Mouse (Mus musculus) ovary, postnatal 14 days (tissue): ENCODE measurements at regions not wholly inside any gene's neighbourhood (a gene's known extent, or its start where the extent isn't known, plus 50 kb on each side); places are given as distances from the start of the nearest gene placed in this dataset.

Experiments
- DNase-seq: peaks from one replicate; pipeline ENCODE4 v3.0.0; 2022; ENCODE audit warnings: low spot score

- no peak for DNase-seq
These were observed 133.6 kb downstream of the Papss1 start for GRCm38 (mm10) chr3:131698070-131698750.

- DNase-seq: peak; percentile 10
These were observed 138.6 kb downstream of the Papss1 start for GRCm38 (mm10) chr3:131703134-131703533.

GRCm38 (mm10) chr3:131713532-131713931, 149.0 kb downstream of the Papss1 start:
- no peak for DNase-seq

- no peak for DNase-seq
These were observed 154.2 kb downstream of the Papss1 start for GRCm38 (mm10) chr3:131718761-131719160.

GRCm38 (mm10) chr3:131728618-131729017, 164.1 kb downstream of the Papss1 start:
- DNase-seq: no peak

GRCm38 (mm10) chr3:131734226-131734625, 169.7 kb downstream of the Papss1 start:
- DNase-seq: no peak

GRCm38 (mm10) chr3:131737461-131737860, 172.9 kb downstream of the Papss1 start:
- DNase-seq: no peak

GRCm38 (mm10) chr3:131737953-131738598, 173.5 kb downstream of the Papss1 start:
- DNase-seq: no peak

GRCm38 (mm10) chr3:131755537-131755936, 191.0 kb downstream of the Papss1 start:
- no peak for DNase-seq

- DNase-seq: no peak
These were observed 191.6 kb downstream of the Papss1 start for GRCm38 (mm10) chr3:131756126-131756525.

GRCm38 (mm10) chr3:131769976-131770375, 205.4 kb downstream of the Papss1 start:
- DNase-seq: no peak

- no peak for DNase-seq
These were observed 205.9 kb downstream of the Papss1 start for GRCm38 (mm10) chr3:131770486-131770885.

- no peak for DNase-seq
These were observed 207.4 kb downstream of the Papss1 start for GRCm38 (mm10) chr3:131771863-131772546.

GRCm38 (mm10) chr3:131772593-131772992, 208.0 kb downstream of the Papss1 start:
- no peak for DNase-seq

GRCm38 (mm10) chr3:131775431-131775830, 210.9 kb downstream of the Papss1 start:
- no peak for DNase-seq

GRCm38 (mm10) chr3:131776650-131777049, 212.1 kb downstream of the Papss1 start:
- no peak for DNase-seq

GRCm38 (mm10) chr3:131779803-131780202, 215.2 kb downstream of the Papss1 start:
- no peak for DNase-seq

GRCm38 (mm10) chr3:131785524-131785923, 221.0 kb downstream of the Papss1 start:
- no peak for DNase-seq

- no peak for DNase-seq
These were observed 223.8 kb downstream of the Papss1 start for GRCm38 (mm10) chr3:131788321-131788720.

- DNase-seq: no peak
These were observed 224.6 kb downstream of the Papss1 start for GRCm38 (mm10) chr3:131789177-131789576.

GRCm38 (mm10) chr3:131794056-131794455, 229.5 kb downstream of the Papss1 start:
- no peak for DNase-seq

GRCm38 (mm10) chr3:131795108-131796005, 230.8 kb downstream of the Papss1 start:
- no peak for DNase-seq
